Mouse (Mus musculus) thymus, adult 2 months (tissue): ENCODE measurements around the gene Rrbp1.

Source experiments
- CTCF ChIP-seq: fragments of 200-500 bp; IDR thresholded peaks from 2 replicates; pipeline ENCODE4 v1.5.1; 2012; ENCODE audit warnings: mild to moderate bottlenecking, control low read depth, low read length, moderate library complexity, borderline replicate concordance; ENCODE audit not compliant: control insufficient read depth, poor library complexity, insufficient read depth; ENCODE audit errors: extremely low read depth
- POLR2A ChIP-seq: fragments of 200-500 bp; IDR thresholded peaks from 2 replicates; pipeline ENCODE4 v1.6.1; 2012; ENCODE audit warnings: mild to moderate bottlenecking, low read length, control low read depth, moderate library complexity; ENCODE audit not compliant: control insufficient read depth, poor library complexity, insufficient read depth; ENCODE audit errors: extremely low read depth

DNA sequence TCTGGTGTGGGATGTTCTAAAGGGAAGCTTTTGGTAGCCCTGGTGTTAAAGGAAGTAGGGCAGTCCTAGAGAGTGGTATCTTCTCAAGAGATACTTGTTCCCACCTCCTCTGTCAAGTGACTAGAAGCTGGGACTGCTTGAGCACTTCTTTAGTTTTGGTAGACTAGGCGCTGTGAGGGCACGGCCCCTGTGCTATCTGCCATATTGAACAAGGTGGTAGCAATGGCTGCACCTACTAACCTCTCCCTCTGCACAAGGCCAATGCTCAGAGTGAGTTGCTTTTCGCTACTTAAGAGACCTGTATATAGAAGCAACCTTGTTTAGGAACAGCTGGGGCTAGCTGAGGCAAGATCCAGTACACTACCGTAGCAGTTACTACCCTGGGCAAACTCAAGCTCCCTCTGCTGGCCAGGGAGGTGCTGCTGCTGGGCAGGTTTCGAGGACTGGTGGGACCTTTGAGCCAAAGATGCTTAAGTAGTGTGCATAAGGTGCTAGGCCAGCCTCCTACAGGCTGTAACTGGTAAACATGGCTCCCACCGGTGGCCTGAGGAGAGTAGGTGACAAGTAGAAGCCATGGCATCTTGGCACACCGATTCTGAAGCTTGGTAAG, 65.5 kb downstream of the Rrbp1 start:
- TF ChIP-seq POLR2A = no peak
- TF ChIP-seq CTCF = peak; percentile 34; the same call in 1 of the 2 replicates
